Mouse (Mus musculus) midbrain, embryonic 12.5 days (tissue): ENCODE measurements around the gene Mllt3. TPM values are rescaled to one million over a fixed set of nuclear protein-coding genes. Genes with fewer than 3 reads are reported as not detected.
"Not testable (repeated sequence)": the region's sequence is repeated elsewhere in the genome, so short reads cannot be mapped to it uniquely, and the experiment has no call there.

ENCODE experiments used
- ATAC-seq: fragments of 200-750 bp; cut with Nextera tagmentation; 2 replicates; pipeline ENCODE4 v1.8.0; 2017; ENCODE audit warnings: low read depth, moderate TSS enrichment, moderate library complexity; ENCODE audit not compliant: low FRiP score
- H3K27ac ChIP-seq: fragments of 300-500 bp; sonication (generic); replicated peaks from 2 replicates; pipeline ENCODE4 v1.5.1; 2016; ENCODE audit warnings: mild to moderate bottlenecking
- H3K27me3 ChIP-seq: fragments of 300-500 bp; sonication (generic); 2 replicates; pipeline ENCODE4 v1.6.1; 2016; ENCODE audit warnings: mild to moderate bottlenecking
- H3K36me3 ChIP-seq: fragments of 300-500 bp; sonication (generic); 2 replicates; pipeline ENCODE4 v1.6.1; 2016
- H3K4me1 ChIP-seq: fragments of 300-500 bp; sonication (generic); 2 replicates; pipeline ENCODE4 v1.6.1; 2016
- H3K4me2 ChIP-seq: fragments of 300-500 bp; sonication (generic); replicated peaks from 2 replicates; pipeline ENCODE4 v1.6.1; 2016; ENCODE audit warnings: mild to moderate bottlenecking, moderate library complexity
- H3K4me3 ChIP-seq: fragments of 300-500 bp; sonication (generic); 2 replicates; pipeline ENCODE4 v1.5.1; 2016; ENCODE audit warnings: mild to moderate bottlenecking
- H3K9ac ChIP-seq: fragments of 300-500 bp; sonication (generic); replicated peaks from 2 replicates; pipeline ENCODE4 v1.6.1; 2016; ENCODE audit warnings: mild to moderate bottlenecking, moderate library complexity
- H3K9me3 ChIP-seq: fragments of 300-500 bp; sonication (generic); 2 replicates; pipeline ENCODE4 v1.6.1; 2016; ENCODE audit warnings: mild to moderate bottlenecking
- WGBS: fragments of 180-500 bp; shearing (Covaris S2); methylation state at CpG from one replicate; pipeline ENCODE4 v1.1.7; 2016; 5-methylcytosine and 5-hydroxymethylcytosine counted together
- polyA plus RNA-seq: library from polyadenylated mRNA; unstranded; fragments of >200 nt; fragmentation: Nextera tagmentation; extraction: Ambion mirVana; gene quantifications from 2 replicates; pipeline ENCODE4 v1.2.1, GENCODE M21; 2016

The Mllt3 gene
- polyA plus RNA-seq, 1 experiment from 2014 or later: 80.2 TPM

DNA sequence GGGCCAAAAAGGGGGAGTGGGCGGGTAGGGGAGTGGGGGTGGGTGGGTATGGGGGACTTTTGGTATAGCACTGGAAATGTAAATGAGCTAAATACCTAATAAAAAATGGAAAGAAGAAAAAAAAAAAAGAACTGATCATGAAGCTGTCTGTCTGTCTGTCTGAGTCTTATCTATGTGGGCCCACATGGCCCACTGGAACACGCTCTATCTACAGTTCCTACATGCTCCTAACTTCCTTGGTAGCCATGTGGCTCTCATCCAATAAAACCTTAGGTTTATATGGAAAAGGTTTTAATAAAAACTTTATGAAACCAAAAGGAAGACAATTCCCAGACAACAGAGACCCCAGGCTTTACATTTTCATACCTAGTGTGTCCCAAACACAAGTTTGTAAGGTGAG is 68.3 kb downstream of the Mllt3 start:
- WGBS: 97% methylated on average over 1 of the region's 2 CpGs
- H3K27ac ChIP-seq, H3K9ac ChIP-seq: not testable (repeated sequence)

DNA sequence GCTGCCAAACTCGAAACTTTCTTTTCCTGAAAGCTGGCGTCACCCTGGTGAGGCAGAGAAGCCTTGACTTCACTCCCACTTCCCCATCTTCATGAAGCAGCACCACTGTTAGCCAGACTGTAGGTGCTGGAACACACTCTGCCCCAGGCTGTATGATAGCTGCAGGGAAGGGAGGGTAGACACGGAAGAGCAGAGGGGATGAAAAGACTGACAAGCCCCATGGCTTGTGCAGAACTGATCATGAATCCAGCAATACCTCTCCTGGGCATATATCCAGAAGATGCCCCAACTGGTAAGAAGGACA is 69.4 kb downstream of the Mllt3 start:
- H3K27me3 ChIP-seq: no peaks in the 10 kb centered on the region
- peaks cover 4% of the 10 kb centered on the region; the same call in 1 of the 2 replicates for H3K4me1 ChIP-seq
- no peak overlapping the region for H3K4me3 ChIP-seq
- H3K9ac ChIP-seq: no peak overlapping the region
- H3K27ac ChIP-seq: no peak overlapping the region
- WGBS: 93% methylated on average over 3 of the region's 3 CpGs
- no peaks in the 10 kb centered on the region for H3K9me3 ChIP-seq
- ATAC-seq: no peak
- no peaks in the 10 kb centered on the region for H3K36me3 ChIP-seq
- H3K4me2 ChIP-seq: no peak overlapping the region

More for the DNA sequence above, 68.3 kb downstream of the Mllt3 start:
- H3K4me3 ChIP-seq, H3K4me2 ChIP-seq, H3K9me3 ChIP-seq, ATAC-seq, H3K4me1 ChIP-seq, H3K27me3 ChIP-seq, H3K36me3 ChIP-seq: not testable (repeated sequence)

DNA sequence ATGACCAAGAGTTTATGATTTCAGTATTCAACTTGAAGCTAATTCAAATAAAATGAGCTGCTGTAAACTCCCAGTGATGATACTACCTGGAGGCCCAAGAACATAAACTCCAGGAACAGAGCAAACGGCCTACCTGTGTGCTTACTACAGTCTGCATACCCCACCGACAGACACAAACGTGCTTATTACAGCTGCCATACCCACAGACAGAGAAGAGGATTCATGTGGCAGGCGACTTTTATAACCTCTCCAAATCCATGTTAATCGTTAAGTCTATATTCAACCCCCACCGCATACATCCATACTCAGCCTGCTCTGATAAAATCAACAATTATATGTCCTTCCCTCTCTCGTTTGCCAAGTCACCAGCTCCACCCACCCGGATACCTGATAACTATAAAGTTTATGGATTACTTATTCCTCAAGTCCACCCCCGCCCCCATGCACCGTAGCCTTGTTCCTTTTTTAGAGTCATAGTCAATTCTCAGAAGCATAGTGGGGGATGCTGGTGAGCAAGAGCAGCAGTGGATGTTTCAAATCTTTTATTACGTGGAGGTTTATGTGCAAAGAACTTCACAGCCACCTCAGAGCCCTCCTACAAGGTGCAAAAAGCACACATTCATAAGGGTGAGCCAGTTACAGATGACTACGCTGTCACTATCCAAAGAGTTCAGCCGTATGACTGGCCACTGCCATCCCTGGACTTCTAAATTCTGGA is 70.0 kb downstream of the Mllt3 start:
- Histone ChIP-seq H3K27ac (no peak overlapping the region), H3K9me3 (no peaks in the 10 kb centered on the region), H3K4me3 (no peak overlapping the region), H3K9ac (no peak overlapping the region), H3K4me2 (no peak overlapping the region), H3K27me3 (no peaks in the 10 kb centered on the region), H3K36me3 (no peaks in the 10 kb centered on the region), H3K4me1 (peaks cover 4% of the 10 kb centered on the region; the same call in 1 of the 2 replicates)
- no peak for ATAC-seq
- 89% methylated on average over 13 of the region's 13 CpGs for WGBS

DNA sequence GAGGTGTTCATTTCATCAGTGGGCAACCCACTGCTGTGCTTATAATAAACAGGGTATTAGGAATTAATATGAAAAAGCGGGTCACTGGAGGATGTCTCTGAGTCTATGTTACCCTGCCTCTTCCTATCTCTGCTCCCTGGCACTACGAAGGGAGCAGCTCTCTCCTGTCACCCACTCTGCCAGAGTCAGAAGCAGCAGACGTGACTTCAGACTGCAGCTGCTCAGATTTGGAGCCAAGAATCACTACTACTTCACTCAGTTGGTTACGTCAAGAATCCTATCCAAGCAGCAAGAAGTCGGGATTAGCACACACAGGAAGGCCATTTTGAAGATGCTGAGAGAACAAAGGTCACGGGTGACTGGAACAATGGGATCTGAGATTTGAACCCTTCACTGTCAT is 71.3 kb downstream of the Mllt3 start:
- ATAC-seq: no peak
- WGBS: 64% methylated on average over 6 of the region's 6 CpGs
- Histone ChIP-seq H3K36me3 (no peaks in the 10 kb centered on the region), H3K4me3 (no peak overlapping the region), H3K4me2 (no peak overlapping the region), H3K27ac (no peak overlapping the region), H3K9me3 (no peaks in the 10 kb centered on the region), H3K27me3 (no peaks in the 10 kb centered on the region), H3K9ac (no peak overlapping the region), H3K4me1 (peaks cover 4% of the 10 kb centered on the region; the same call in 1 of the 2 replicates)

DNA sequence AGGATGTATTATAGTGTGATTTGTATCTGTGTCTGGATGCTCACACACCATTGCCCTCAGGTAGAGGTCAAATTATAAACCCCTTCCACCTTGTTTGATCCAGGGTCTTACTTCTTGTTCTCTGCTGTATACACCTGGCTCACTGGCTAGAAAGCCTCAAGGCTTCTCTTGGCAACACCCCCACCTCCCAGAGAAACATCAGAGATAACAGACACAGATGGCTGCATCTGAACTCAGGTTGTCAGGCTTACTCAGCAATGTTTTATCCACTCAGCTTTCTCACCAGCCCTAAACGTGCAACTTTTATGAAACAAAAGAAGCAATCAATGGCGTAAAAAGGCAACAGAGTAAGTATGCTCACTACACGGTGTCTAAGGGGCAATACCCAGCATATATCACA is 75.3 kb downstream of the Mllt3 start:
- H3K4me1 ChIP-seq: peaks cover 4% of the 10 kb centered on the region; the same call in 1 of the 2 replicates
- 84% methylated on average over 3 of the region's 3 CpGs for whole genome bisulfite sequencing
- no peaks in the 10 kb centered on the region for H3K27me3 ChIP-seq
- no peaks in the 10 kb centered on the region for H3K9me3 ChIP-seq
- H3K4me3 ChIP-seq: no peak overlapping the region
- H3K9ac ChIP-seq: no peak overlapping the region
- no peak overlapping the region for H3K4me2 ChIP-seq
- no peak for ATAC-seq
- H3K36me3 ChIP-seq: no peaks in the 10 kb centered on the region
- no peak overlapping the region for H3K27ac ChIP-seq

DNA sequence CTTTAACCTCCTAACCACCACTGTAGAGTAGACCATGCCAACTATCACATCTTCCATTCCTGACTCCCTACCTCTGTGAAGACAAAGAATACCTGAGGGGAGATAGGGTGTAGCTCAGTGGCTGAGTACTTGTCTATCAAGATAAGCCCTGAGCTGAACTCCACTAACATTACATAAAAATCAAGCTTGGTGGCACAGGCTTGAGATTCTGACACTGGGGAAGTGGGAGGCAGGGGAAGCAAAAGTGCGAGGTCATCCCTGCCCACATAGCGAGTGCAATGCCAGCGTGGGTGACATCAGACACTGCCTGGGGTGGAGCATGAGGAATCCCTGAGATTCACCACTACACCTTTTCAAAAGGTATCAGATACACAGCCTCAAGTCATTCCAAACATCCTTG is 76.0 kb downstream of the Mllt3 start:
- Histone ChIP-seq H3K4me2 (no peak overlapping the region), H3K9me3 (no peaks in the 10 kb centered on the region), H3K27me3 (no peaks in the 10 kb centered on the region), H3K4me3 (no peak overlapping the region), H3K36me3 (no peaks in the 10 kb centered on the region), H3K4me1 (0 out of 2 replicates have a peak, but pooled peaks cover under 1% of the 10 kb centered on the region), H3K27ac (no peak overlapping the region), H3K9ac (no peak overlapping the region)
- ATAC-seq: no peak
- 97% methylated on average over 3 of the region's 3 CpGs for WGBS

DNA sequence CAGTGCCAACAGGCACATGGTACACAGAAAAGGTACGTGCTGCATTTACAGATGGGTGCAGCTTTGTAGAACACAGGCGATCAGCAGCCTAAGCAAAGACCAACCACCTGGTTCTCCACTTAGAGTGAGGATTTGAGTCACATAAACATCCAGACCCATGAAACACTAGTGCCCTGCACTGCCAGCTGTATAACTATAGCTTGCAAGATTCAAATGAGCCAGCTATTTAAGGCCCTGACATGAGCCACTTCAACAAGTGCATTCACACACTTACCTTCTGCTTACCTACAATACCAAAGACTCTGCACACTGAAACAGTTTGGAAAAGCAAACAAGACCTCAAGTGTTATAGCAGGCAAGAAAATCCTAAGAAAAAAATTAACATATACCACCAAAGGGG is 78.0 kb downstream of the Mllt3 start:
- no peak overlapping the region for H3K4me2 ChIP-seq
- H3K4me3 ChIP-seq: no peak overlapping the region
- no peak overlapping the region for H3K9ac ChIP-seq
- H3K4me1 ChIP-seq: no peaks in the 10 kb centered on the region
- no peak for ATAC-seq
- H3K27ac ChIP-seq: no peak overlapping the region
- no peaks in the 10 kb centered on the region for H3K36me3 ChIP-seq
- 93% methylated on average over 2 of the region's 2 CpGs for WGBS
- H3K27me3 ChIP-seq: no peaks in the 10 kb centered on the region
- no peaks in the 10 kb centered on the region for H3K9me3 ChIP-seq

DNA sequence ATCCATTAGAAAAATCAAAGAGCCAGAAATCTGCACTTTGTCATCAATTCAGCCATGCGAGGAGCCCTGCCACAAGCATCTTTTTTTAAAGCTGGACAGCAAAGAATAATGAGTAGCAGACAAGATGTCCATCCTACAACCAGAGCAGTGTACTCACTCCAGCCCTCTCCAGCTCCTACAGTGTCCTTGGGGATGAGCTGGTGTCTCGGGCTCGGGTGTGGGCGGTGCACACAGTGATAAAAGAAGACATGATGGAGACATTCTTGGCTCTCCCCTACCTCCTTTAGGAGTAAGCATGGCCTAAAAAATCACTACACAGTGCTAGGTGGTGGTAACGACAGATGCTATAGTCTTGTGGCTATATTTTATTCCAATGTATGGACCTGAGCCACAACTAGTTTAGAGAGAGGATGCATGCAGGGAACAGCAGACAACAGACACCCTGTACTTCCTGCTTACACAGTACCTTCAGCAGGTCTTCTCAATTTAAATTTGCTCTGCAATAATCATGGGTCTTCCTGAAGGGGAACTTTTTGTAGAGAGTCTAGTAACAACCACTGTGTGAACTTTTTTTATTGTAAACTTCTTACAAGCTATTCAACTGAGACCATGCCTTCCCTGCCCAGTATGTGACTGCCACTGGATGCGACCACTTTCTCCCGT is 78.6 kb downstream of the Mllt3 start:
- H3K9ac ChIP-seq: no peak overlapping the region
- no peak overlapping the region for H3K27ac ChIP-seq
- H3K4me2 ChIP-seq: no peak overlapping the region
- no peaks in the 10 kb centered on the region for H3K9me3 ChIP-seq
- H3K36me3 ChIP-seq: no peaks in the 10 kb centered on the region
- no peak for ATAC-seq
- H3K4me3 ChIP-seq: no peak overlapping the region
- H3K27me3 ChIP-seq: no peaks in the 10 kb centered on the region
- no peaks in the 10 kb centered on the region for H3K4me1 ChIP-seq
- 84% methylated on average over 7 of the region's 7 CpGs for WGBS

DNA sequence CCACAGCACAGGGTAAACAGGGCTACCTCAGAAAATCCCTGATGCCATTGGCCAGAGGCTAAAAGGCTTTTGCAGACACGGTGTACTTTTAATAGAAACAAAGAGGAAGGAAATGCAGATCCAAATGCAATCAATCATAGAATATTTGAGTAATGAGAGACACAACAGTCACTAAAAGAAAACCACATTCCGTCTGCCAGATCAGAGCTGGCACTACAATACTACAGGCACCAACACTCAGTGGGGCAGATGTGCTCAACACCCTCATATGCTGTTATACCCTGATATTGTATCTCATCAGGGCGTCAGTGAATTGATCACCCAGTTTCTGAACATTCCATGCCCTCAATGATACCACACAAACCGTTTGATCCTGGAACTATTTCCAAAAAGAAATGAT is 79.4 kb downstream of the Mllt3 start:
- H3K9ac ChIP-seq: no peak overlapping the region
- no peak overlapping the region for H3K4me3 ChIP-seq
- H3K9me3 ChIP-seq: no peaks in the 10 kb centered on the region
- no peaks in the 10 kb centered on the region for H3K36me3 ChIP-seq
- H3K4me1 ChIP-seq: no peaks in the 10 kb centered on the region
- no peak overlapping the region for H3K4me2 ChIP-seq
- ATAC-seq: no peak
- H3K27ac ChIP-seq: no peak overlapping the region
- 92% methylated on average over 4 of the region's 4 CpGs for WGBS
- H3K27me3 ChIP-seq: no peaks in the 10 kb centered on the region

DNA sequence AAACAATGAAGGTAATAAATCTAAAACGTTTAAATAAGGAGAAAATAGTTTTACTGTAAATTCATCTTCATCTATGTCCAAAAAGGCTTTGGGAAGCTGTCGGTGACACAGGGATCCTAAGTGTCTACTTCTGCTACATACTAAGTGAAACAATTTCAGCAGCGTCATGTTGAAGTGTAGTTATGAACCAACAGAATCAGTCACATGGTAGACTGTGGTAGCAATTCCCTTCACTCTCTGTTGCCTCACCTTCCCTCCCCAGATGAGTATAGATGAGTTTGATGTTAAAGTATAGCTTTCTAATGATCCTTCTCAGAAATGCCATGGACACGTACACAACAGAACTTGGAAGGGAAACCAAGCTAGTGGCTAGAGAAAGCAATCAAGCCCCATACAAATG is 79.9 kb downstream of the Mllt3 start:
- H3K4me2 ChIP-seq: no peak overlapping the region
- H3K36me3 ChIP-seq: no peaks in the 10 kb centered on the region
- H3K9me3 ChIP-seq: no peaks in the 10 kb centered on the region
- no peak overlapping the region for H3K4me3 ChIP-seq
- no peaks in the 10 kb centered on the region for H3K4me1 ChIP-seq
- no peak for ATAC-seq
- H3K9ac ChIP-seq: no peak overlapping the region
- no peaks in the 10 kb centered on the region for H3K27me3 ChIP-seq
- H3K27ac ChIP-seq: no peak overlapping the region
- 86% methylated on average over 4 of the region's 4 CpGs for WGBS

DNA sequence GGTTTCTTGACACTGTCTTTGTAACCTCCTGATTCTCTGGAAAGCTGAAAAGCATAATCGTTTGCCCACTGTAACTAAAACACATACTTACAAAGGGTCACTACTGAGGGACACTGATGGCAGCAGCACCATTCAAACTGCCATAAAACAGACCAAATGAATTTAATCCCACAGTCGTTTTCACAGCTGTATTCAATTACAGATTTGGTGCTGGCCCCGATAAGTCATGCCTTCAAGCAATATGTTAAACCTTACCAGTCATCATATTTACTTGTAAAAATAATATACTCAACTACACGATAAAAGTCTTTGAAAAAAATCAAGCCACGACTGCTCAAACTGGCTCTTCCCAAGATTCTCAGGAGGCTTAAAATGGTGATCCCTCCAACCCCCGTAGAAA is 83.7 kb downstream of the Mllt3 start:
- Histone ChIP-seq H3K9me3 (no peaks in the 10 kb centered on the region), H3K27ac (no peak overlapping the region), H3K4me1 (no peaks in the 10 kb centered on the region; the same call in 1 of the 2 replicates), H3K4me3 (no peak overlapping the region), H3K27me3 (no peaks in the 10 kb centered on the region), H3K4me2 (no peak overlapping the region), H3K36me3 (no peaks in the 10 kb centered on the region), H3K9ac (no peak overlapping the region)
- WGBS: 78% methylated on average over 6 of the region's 6 CpGs
- ATAC-seq: no peak

DNA sequence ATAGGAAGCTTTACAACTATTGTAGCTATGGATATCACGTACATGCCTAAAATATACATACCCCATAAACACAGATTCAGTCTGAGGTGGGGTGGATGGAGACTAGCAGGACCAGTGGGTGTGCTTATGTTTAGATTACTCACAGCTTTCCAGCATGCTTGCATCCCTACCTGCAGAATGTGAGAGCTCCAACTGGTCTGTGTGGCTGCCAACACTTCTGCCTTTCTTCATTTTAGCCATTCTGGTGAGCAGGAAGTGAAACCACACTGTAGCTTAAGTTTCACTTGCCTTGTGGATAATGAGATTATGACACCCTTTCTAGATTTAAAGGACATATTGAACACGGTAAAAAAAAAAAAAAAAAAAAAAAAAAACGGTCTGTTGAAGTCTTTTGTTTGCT is 88.8 kb downstream of the Mllt3 start:
- Histone ChIP-seq H3K4me1 (peaks cover 7% of the 10 kb centered on the region; the same call in 1 of the 2 replicates), H3K36me3 (no peaks in the 10 kb centered on the region), H3K9ac (no peak overlapping the region), H3K4me3 (no peak overlapping the region), H3K27ac (no peak overlapping the region), H3K4me2 (no peak overlapping the region), H3K27me3 (no peaks in the 10 kb centered on the region), H3K9me3 (no peaks in the 10 kb centered on the region)
- 80% methylated on average over 3 of the region's 3 CpGs for WGBS
- ATAC-seq: no peak
